Mouse (Mus musculus) limb, embryonic 15.5 days (tissue): ENCODE data around the gene Cacng7. TPM values are rescaled to one million over a fixed set of nuclear protein-coding genes. Genes with fewer than 3 reads are reported as not detected.
"Not testable (repeated sequence)": the region's sequence is repeated elsewhere in the genome, so short reads cannot be mapped to it uniquely, and the experiment has no call there.

Experiments used
- ATAC-seq: fragments of 200-750 bp; cut with Nextera tagmentation; 2 replicates; pipeline ENCODE4 v1.8.0; 2017; ENCODE audit warnings: low read depth, moderate TSS enrichment; ENCODE audit not compliant: insufficient number of reproducible peaks, low FRiP score, low TSS enrichment
- H3K27ac ChIP-seq: fragments of 300-500 bp; sonication (generic); 2 replicates; pipeline ENCODE4 v1.5.1; 2015; ENCODE audit warnings: moderate library complexity, mild to moderate bottlenecking, inconsistent platforms
- H3K27me3 ChIP-seq: fragments of 300-500 bp; sonication (generic); 2 replicates; pipeline ENCODE4 v1.6.1; 2015; ENCODE audit warnings: inconsistent platforms
- H3K36me3 ChIP-seq: fragments of 300-500 bp; sonication (generic); 2 replicates; pipeline ENCODE4 v1.6.1; 2015; ENCODE audit warnings: inconsistent platforms
- H3K4me1 ChIP-seq: fragments of 300-500 bp; sonication (generic); 2 replicates; pipeline ENCODE4 v1.6.1; 2015; ENCODE audit warnings: inconsistent platforms
- H3K4me2 ChIP-seq: fragments of 300-500 bp; sonication (generic); 2 replicates; pipeline ENCODE4 v1.6.1; 2015; ENCODE audit warnings: mild to moderate bottlenecking, inconsistent platforms
- H3K4me3 ChIP-seq: fragments of 300-500 bp; sonication (generic); 2 replicates; pipeline ENCODE4 v1.5.1; 2015; ENCODE audit warnings: mild to moderate bottlenecking, inconsistent platforms
- H3K9ac ChIP-seq: fragments of 300-500 bp; sonication (generic); 2 replicates; pipeline ENCODE4 v1.6.1; 2015; ENCODE audit warnings: inconsistent platforms
- H3K9me3 ChIP-seq: fragments of 300-500 bp; sonication (generic); 2 replicates; pipeline ENCODE4 v1.6.1; 2016; ENCODE audit warnings: inconsistent platforms
- WGBS: fragments of 180-500 bp; shearing (Covaris S2); methylation state at CpG from one replicate; pipeline ENCODE4 v1.1.7; 2015; 5-methylcytosine and 5-hydroxymethylcytosine counted together
- microRNA-seq: library from miRNA; unstranded; fragments of <30 nt; microRNA quantifications from one replicate; pipeline ENCODE4, GENCODE M21; 2016
- polyA plus RNA-seq: library from polyadenylated mRNA; unstranded; fragments of >200 nt; fragmentation: Nextera tagmentation; extraction: Ambion mirVana; gene quantifications from 2 replicates; pipeline ENCODE4 v1.2.1, GENCODE M21; 2015

Cacng7 gene
- polyA plus RNA-seq, 1 experiment from 2014 or later = 2.6 TPM

- H3K4me2 ChIP-seq, H3K27ac ChIP-seq, H3K27me3 ChIP-seq, H3K9me3 ChIP-seq, H3K36me3 ChIP-seq, H3K9ac ChIP-seq, H3K4me3 ChIP-seq, ATAC-seq, H3K4me1 ChIP-seq: not testable (repeated sequence)
- WGBS = 93% methylated on average over 8 of the region's 8 CpGs
Observed at GRCm38 (mm10) chr7:3398363-3398762, 65.6 kb downstream of the Cacng7 start.

- Histone ChIP-seq H3K27me3 (no peaks in the 10 kb centered on the region), H3K4me2 (no peak overlapping the region), H3K4me3 (no peak overlapping the region), H3K9me3 (no peaks in the 10 kb centered on the region), H3K27ac (no peak overlapping the region), H3K9ac (no peak overlapping the region), H3K36me3 (no peaks in the 10 kb centered on the region), H3K4me1 (no peaks in the 10 kb centered on the region)
- no peak for ATAC-seq
Observed at GRCm38 (mm10) chr7:3399937-3400336, 67.2 kb downstream of the Cacng7 start.

GRCm38 (mm10) chr7:3409729-3410520 lies 77.2 kb downstream of the Cacng7 start:
- no peak for ATAC-seq
- H3K4me3 ChIP-seq = no peak overlapping the region
- H3K27me3 ChIP-seq = peaks cover 43% of the 10 kb centered on the region
- H3K27ac ChIP-seq = no peak overlapping the region
- H3K9me3 ChIP-seq = no peaks in the 10 kb centered on the region
- H3K36me3 ChIP-seq = no peaks in the 10 kb centered on the region
- WGBS = 62% methylated on average over 11 of the region's 11 CpGs
- H3K4me2 ChIP-seq = no peak overlapping the region
- H3K9ac ChIP-seq = no peak overlapping the region
- H3K4me1 ChIP-seq = peaks cover 16% of the 10 kb centered on the region

- no peaks in the 10 kb centered on the region for H3K36me3 ChIP-seq
- no peak overlapping the region for H3K27ac ChIP-seq
- peaks cover 56% of the 10 kb centered on the region for H3K27me3 ChIP-seq
- ATAC-seq = peak; percentile 68
- H3K4me2 ChIP-seq = peak overlapping the region; percentile 58
- WGBS = under 1% methylated on average over 33 of the region's 33 CpGs
- H3K9me3 ChIP-seq = no peaks in the 10 kb centered on the region
- H3K4me3 ChIP-seq = peak overlapping the region; percentile 41
- peaks cover 25% of the 10 kb centered on the region for H3K4me1 ChIP-seq
- 0 out of 2 replicates have a peak overlapping the region, but pooled peaks have one; percentile 10 for H3K9ac ChIP-seq
Observed at GRCm38 (mm10) chr7:3411160-3411941, 78.6 kb downstream of the Cacng7 start.

- Histone ChIP-seq H3K27ac (no peak overlapping the region), H3K36me3 (no peaks in the 10 kb centered on the region), H3K4me2 (peak overlapping the region; percentile 58), H3K9ac (no peak overlapping the region), H3K4me1 (peaks cover 25% of the 10 kb centered on the region), H3K4me3 (peak overlapping the region; percentile 41), H3K9me3 (no peaks in the 10 kb centered on the region), H3K27me3 (peaks cover 63% of the 10 kb centered on the region)
- 1% methylated on average over 20 of the region's 20 CpGs for WGBS
- no peak for ATAC-seq
Observed at GRCm38 (mm10) chr7:3412036-3412435, 79.3 kb downstream of the Cacng7 start.

- H3K27ac ChIP-seq = no peak overlapping the region
- H3K9ac ChIP-seq = peak overlapping the region; percentile 55
- H3K4me2 ChIP-seq = peak overlapping the region; percentile 100
- peaks cover 83% of the 10 kb centered on the region for H3K27me3 ChIP-seq
- 0 out of 2 replicates have a peak, but pooled peaks have one; percentile 1 for ATAC-seq
- H3K4me3 ChIP-seq = peak overlapping the region; percentile 57
- H3K4me1 ChIP-seq = peaks cover 25% of the 10 kb centered on the region
- WGBS = under 1% methylated on average over 47 of the region's 47 CpGs
- H3K36me3 ChIP-seq = no peaks in the 10 kb centered on the region
- H3K9me3 ChIP-seq = no peaks in the 10 kb centered on the region
Observed at GRCm38 (mm10) chr7:3414888-3415287, 82.1 kb downstream of the Cacng7 start.

- 0 out of 2 replicates have a peak, but pooled peaks have one; percentile 17 for ATAC-seq
- peak overlapping the region; percentile 100 for H3K4me2 ChIP-seq
- H3K4me1 ChIP-seq = peaks cover 25% of the 10 kb centered on the region
- H3K9me3 ChIP-seq = no peaks in the 10 kb centered on the region
- H3K27me3 ChIP-seq = peaks cover 88% of the 10 kb centered on the region
- H3K36me3 ChIP-seq = no peaks in the 10 kb centered on the region
- H3K9ac ChIP-seq = peak overlapping the region; percentile 55
- H3K4me3 ChIP-seq = peak overlapping the region; percentile 57
- under 1% methylated on average over 33 of the region's 60 CpGs for WGBS
- no peak overlapping the region for H3K27ac ChIP-seq
Observed at GRCm38 (mm10) chr7:3415378-3415777, 82.6 kb downstream of the Cacng7 start.

Small RNA genes within 50 kb of the gene (microRNA-seq; reads per million reads assigned to microRNA genes)
- gene Gm23450 = 7.8 reads per million, percentile 21 among the genes with 10 or more reads in this experiment

Other genes with a start within 250 kb of the Cacng7 start
- 0.11 and 0.20 TPM in 2 replicates for gene AU018091, start 163.8 kb upstream of the Cacng7 start, polyA plus RNA-seq
- 0.04 TPM in 1 of 2 replicates, not detected in the other for gene Nlrp12, start 83.2 kb upstream of the Cacng7 start, polyA plus RNA-seq
- 125 and 177 TPM in 2 replicates for gene Myadm, start 43.9 kb upstream of the Cacng7 start, polyA plus RNA-seq
- gene Prkcg, start 43.8 kb upstream of the Cacng7 start, polyA plus RNA-seq = 0.12 and 0.35 TPM in 2 replicates
- 2.4 and 2.6 TPM in 2 replicates for gene Cacng8, start 57.7 kb downstream of the Cacng7 start, polyA plus RNA-seq
- gene Cacng6, start 91.2 kb downstream of the Cacng7 start, polyA plus RNA-seq = 6.7 and 15.4 TPM in 2 replicates
- 0.77 and 0.95 TPM in 2 replicates for gene Tarm1, start 169.7 kb downstream of the Cacng7 start, polyA plus RNA-seq